Mouse (Mus musculus) heart, adult 2 months (tissue): ENCODE results near the gene Cdyl2. TPM values are rescaled to one million over a fixed set of nuclear protein-coding genes. Genes with fewer than 3 reads are reported as not detected.

Source experiments
- DNase-seq, 2 experiments: peaks; one replicate each; pipeline ENCODE4 v3.0.0; 2021
- H3K27ac ChIP-seq: fragments of 200-600 bp; 2 replicates; pipeline ENCODE4 v1.8.1; 2022
- H3K27me3 ChIP-seq: fragments of 200-500 bp; 2 replicates; pipeline ENCODE4 v1.6.1; 2012; ENCODE audit warnings: mild to moderate bottlenecking, low read length, inconsistent platforms, mixed read lengths; ENCODE audit not compliant: control insufficient read depth, insufficient read depth
- H3K36me3 ChIP-seq: fragments of 200-500 bp; 2 replicates; pipeline ENCODE4 v1.6.1; 2012; ENCODE audit warnings: low read length, inconsistent platforms; ENCODE audit not compliant: control insufficient read depth, insufficient read depth
- H3K4me1 ChIP-seq: fragments of 200-500 bp; 2 replicates; pipeline ENCODE4 v1.6.1; 2011; ENCODE audit warnings: low read length; ENCODE audit not compliant: control insufficient read depth, insufficient read depth
- H3K4me3 ChIP-seq: fragments of 200-600 bp; 2 replicates; pipeline ENCODE4 v1.8.1; 2022
- H3K79me2 ChIP-seq: fragments of 200-500 bp; replicated peaks from 2 replicates; pipeline ENCODE4 v1.6.1; 2012; ENCODE audit warnings: mild to moderate bottlenecking, inconsistent platforms, low read length, moderate library complexity, mixed read lengths; ENCODE audit not compliant: control insufficient read depth, insufficient read depth
- H3K9ac ChIP-seq: fragments of 200-500 bp; 2 replicates; pipeline ENCODE4 v1.6.1; 2012; ENCODE audit warnings: low read depth, mild to moderate bottlenecking, control low read depth, inconsistent platforms, low read length, mixed read lengths
- CTCF ChIP-seq: fragments of 200-600 bp; IDR thresholded peaks from 2 replicates; pipeline ENCODE4 v1.8.1; 2022; ENCODE audit warnings: antibody characterized with exemption, mild to moderate bottlenecking, moderate library complexity
- EP300 ChIP-seq: fragments of 200-500 bp; IDR thresholded peaks from 2 replicates; pipeline ENCODE4 v1.6.1; 2011; ENCODE audit warnings: low read depth, low read length, control low read depth; ENCODE audit not compliant: insufficient read depth
- POLR2A ChIP-seq: fragments of 200-500 bp; IDR thresholded peaks from 2 replicates; pipeline ENCODE4 v1.6.1; 2011; ENCODE audit warnings: mild to moderate bottlenecking, low read depth, low read length, control low read depth; ENCODE audit not compliant: insufficient read depth
- WGBS: fragments of 180-500 bp; shearing (Covaris S2); methylation state at CpG from one replicate; pipeline ENCODE4 v1.1.7; 2018; 5-methylcytosine and 5-hydroxymethylcytosine counted together
- intact Hi-C: fragments of 180-260 bp; cut with DNase I; formaldehyde crosslinking; loops from one replicate; pipeline ENCODE4 v1.15.1; 2025
- polyA plus RNA-seq: library from polyadenylated mRNA; depleted of rRNA; stranded (reverse); fragments of >200 nt; gene quantifications from 2 replicates; pipeline ENCODE4 v1.2.3, GENCODE M21; 2012
- total RNA-seq, 2 experiments: library from RNA; stranded (reverse); gene quantifications; 2 replicates each; pipeline ENCODE4 v1.2.3; 2021

The Cdyl2 gene
- total and polyA plus RNA-seq, 3 experiments: 1.5 to 3.9 (median 3.3) TPM

GRCm38 (mm10) chr8:116649975-116650725 lies 82.6 kb downstream of the Cdyl2 start:
- DNase-seq: no peak
- intact Hi-C loops: no loop called here
- 73% methylated on average over 16 of the region's 16 CpGs for WGBS
- no peak overlapping the region for H3K4me3 ChIP-seq
- no peaks in the 10 kb centered on the region for H3K79me2 ChIP-seq
- TF ChIP-seq EP300: no peak
- TF ChIP-seq POLR2A: no peak
- TF ChIP-seq CTCF: no peak
- no peaks in the 10 kb centered on the region for H3K27me3 ChIP-seq
- H3K9ac ChIP-seq: no peak overlapping the region
- H3K36me3 ChIP-seq: no peaks in the 10 kb centered on the region
- H3K4me1 ChIP-seq: no peaks in the 10 kb centered on the region; the same call in 1 of the 2 replicates
- no peak overlapping the region for H3K27ac ChIP-seq

- Histone ChIP-seq H3K27me3 (no peaks in the 10 kb centered on the region), H3K9ac (no peak overlapping the region), H3K79me2 (no peaks in the 10 kb centered on the region), H3K27ac (no peak overlapping the region), H3K4me3 (no peak overlapping the region), H3K4me1 (no peaks in the 10 kb centered on the region), H3K36me3 (no peaks in the 10 kb centered on the region)
- intact Hi-C loops: no loop called here
- no peak for DNase-seq
- 80% methylated on average over 4 of the region's 4 CpGs for WGBS
- no peak for TF ChIP-seq CTCF
- TF ChIP-seq EP300: no peak
- no peak for TF ChIP-seq POLR2A
These were observed 87.4 kb downstream of the Cdyl2 start for GRCm38 (mm10) chr8:116645376-116645775.

DNA sequence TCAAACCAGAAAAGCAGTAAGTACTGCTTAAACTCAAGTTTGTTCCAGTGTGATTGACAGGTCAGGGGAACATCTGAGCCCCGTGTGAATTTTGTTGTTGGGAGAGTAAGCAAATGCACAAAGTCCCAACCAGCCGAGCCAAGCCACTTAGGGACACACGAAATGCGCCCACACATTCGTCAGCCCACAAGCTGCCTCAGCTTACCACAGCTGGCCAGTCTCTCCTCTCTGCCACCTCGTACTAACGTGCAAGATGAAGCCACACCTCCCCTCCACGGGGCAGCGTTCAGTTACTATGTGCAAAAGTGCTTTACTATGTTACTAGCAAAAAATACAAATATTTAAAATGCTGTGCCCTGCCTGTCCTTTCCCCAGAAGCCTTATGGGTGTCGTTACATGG lies 91.9 kb downstream of the Cdyl2 start:
- TF ChIP-seq POLR2A: no peak
- no peak for TF ChIP-seq CTCF
- TF ChIP-seq EP300: no peak
- no peaks in the 10 kb centered on the region for H3K36me3 ChIP-seq
- no peak for DNase-seq
- 87% methylated on average over 10 of the region's 10 CpGs for WGBS
- H3K79me2 ChIP-seq: no peaks in the 10 kb centered on the region
- no peak overlapping the region for H3K27ac ChIP-seq
- H3K4me1 ChIP-seq: no peaks in the 10 kb centered on the region
- intact Hi-C loops: no loop called here
- no peak overlapping the region for H3K4me3 ChIP-seq
- H3K27me3 ChIP-seq: no peaks in the 10 kb centered on the region
- H3K9ac ChIP-seq: no peak overlapping the region

DNA sequence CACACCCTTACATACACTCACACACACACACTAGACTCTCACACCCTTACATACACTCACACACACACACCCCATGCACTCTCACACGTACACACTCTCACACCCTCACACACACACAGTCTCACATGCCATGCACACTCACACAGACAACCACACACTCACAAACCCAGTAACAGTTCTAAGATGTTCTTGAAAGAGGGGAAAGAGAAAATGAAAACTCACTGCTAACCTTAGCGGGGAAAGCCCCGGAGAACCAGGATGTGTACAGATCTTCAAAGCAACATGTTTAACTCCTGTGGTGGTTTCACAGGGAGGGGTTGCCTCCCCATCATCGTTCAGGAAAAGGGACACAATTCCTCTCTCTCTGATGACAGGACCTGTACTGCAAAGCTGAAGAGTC lies 94.8 kb downstream of the Cdyl2 start:
- intact Hi-C loops: no loop called here
- 75% methylated on average over 4 of the region's 4 CpGs for WGBS
- Histone ChIP-seq H3K4me1 (no peaks in the 10 kb centered on the region), H3K27ac (no peak overlapping the region), H3K4me3 (no peak overlapping the region), H3K27me3 (no peaks in the 10 kb centered on the region), H3K79me2 (no peaks in the 10 kb centered on the region), H3K36me3 (no peaks in the 10 kb centered on the region), H3K9ac (no peak overlapping the region)
- TF ChIP-seq POLR2A (no peak), EP300 (no peak), CTCF (no peak)
- no peak for DNase-seq

DNA sequence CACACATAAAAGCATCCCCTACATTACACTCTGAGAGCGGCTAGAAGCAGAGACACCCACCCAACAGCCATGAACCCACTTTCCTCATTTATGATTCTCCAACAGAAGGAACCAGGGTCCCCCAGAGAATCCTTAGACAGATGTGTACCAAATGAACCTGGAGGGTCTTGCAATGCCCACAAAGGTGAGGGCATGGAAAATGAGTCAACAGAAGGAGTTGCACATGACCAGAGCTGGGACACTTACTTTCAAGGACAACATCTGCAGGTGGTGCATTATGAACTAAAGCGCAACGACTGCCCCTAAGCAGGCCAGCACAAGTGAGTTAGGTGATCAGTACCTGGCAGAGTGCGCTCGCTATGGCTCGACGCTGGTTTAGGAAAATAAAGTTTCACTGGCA lies 95.6 kb downstream of the Cdyl2 start:
- Histone ChIP-seq H3K79me2 (no peaks in the 10 kb centered on the region), H3K4me3 (no peak overlapping the region), H3K4me1 (no peaks in the 10 kb centered on the region), H3K27ac (no peak overlapping the region), H3K27me3 (no peaks in the 10 kb centered on the region), H3K9ac (no peak overlapping the region), H3K36me3 (no peaks in the 10 kb centered on the region)
- no peak for TF ChIP-seq CTCF
- TF ChIP-seq EP300: no peak
- no peak for TF ChIP-seq POLR2A
- DNase-seq: no peak
- intact Hi-C loops: no loop called here
- WGBS: 92% methylated on average over 7 of the region's 7 CpGs

DNA sequence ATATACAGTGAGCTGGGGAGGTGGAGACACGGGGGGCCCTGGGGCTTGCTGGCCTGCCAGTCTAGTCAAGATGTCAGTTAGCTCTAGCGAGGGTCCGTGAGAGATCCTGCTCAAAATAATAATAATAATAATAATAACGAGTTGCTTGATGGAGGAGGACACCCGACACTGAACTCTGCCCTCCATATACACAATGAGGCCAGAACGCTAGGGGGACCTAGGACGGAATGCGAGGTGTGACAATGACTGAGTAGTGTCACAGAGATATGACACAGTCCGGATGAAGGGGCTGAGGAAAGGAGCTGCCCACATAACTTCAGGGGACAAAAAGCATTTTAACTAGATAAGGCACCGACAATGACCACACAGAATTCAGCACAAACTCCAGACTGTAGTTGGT lies 96.4 kb downstream of the Cdyl2 start:
- no peak overlapping the region for H3K4me3 ChIP-seq
- no peaks in the 10 kb centered on the region for H3K4me1 ChIP-seq
- H3K36me3 ChIP-seq: no peaks in the 10 kb centered on the region
- H3K27me3 ChIP-seq: no peaks in the 10 kb centered on the region
- no peaks in the 10 kb centered on the region for H3K79me2 ChIP-seq
- TF ChIP-seq CTCF (no peak), EP300 (no peak), POLR2A (no peak)
- WGBS: 67% methylated on average over 10 of the region's 10 CpGs
- no peak overlapping the region for H3K9ac ChIP-seq
- H3K27ac ChIP-seq: no peak overlapping the region
- no peak for DNase-seq
- intact Hi-C loops: no loop called here
